Mouse (Mus musculus): ENCODE measurements around the gene Batf. TPM values are rescaled to one million over a fixed set of nuclear protein-coding genes. Genes with fewer than 3 reads are reported as not detected.

Batf gene
- polyA plus RNA-seq (2012; rRNA removed): 1.0 and 3.0 TPM in 2 replicates

DNA sequence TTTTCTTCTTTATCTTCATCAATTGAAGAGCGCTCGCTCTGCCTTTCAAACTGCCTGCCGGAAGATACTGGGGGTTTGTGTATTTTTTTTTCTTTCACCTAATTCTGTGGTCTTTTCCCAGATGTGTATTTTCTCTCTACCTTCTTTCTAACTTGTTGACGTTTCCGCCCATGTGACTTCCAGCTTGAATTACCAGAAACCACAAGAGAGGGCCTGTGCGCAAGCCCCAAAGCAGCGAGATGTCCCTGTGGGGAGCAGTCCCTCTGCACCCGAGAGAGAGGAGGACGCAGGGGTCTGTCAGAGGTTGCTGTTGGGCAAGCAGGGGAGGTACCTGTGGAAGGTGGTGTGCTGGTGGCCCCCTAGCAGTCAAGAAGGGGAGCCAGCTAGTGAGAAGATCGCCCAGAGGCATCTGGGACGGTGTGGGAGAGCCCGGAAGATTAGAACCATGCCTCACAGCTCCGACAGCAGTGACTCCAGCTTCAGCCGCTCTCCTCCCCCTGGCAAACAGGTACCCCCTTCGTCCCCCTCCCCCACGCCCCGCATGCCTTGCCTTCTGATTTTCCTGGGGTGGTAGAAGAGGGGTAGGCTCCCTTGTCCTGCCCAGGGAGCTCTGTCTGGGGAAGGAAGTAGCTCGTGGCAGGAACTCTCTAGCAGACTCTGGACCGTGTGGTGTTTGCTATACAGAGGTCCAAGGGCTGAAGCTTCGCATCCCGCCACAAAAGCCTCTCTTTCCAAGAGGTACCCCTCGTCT lies at the start of gene Batf:
TSS of gene Batf (plus strand) at position 204 of the 751 bp plus-strand sequence.

DNA sequence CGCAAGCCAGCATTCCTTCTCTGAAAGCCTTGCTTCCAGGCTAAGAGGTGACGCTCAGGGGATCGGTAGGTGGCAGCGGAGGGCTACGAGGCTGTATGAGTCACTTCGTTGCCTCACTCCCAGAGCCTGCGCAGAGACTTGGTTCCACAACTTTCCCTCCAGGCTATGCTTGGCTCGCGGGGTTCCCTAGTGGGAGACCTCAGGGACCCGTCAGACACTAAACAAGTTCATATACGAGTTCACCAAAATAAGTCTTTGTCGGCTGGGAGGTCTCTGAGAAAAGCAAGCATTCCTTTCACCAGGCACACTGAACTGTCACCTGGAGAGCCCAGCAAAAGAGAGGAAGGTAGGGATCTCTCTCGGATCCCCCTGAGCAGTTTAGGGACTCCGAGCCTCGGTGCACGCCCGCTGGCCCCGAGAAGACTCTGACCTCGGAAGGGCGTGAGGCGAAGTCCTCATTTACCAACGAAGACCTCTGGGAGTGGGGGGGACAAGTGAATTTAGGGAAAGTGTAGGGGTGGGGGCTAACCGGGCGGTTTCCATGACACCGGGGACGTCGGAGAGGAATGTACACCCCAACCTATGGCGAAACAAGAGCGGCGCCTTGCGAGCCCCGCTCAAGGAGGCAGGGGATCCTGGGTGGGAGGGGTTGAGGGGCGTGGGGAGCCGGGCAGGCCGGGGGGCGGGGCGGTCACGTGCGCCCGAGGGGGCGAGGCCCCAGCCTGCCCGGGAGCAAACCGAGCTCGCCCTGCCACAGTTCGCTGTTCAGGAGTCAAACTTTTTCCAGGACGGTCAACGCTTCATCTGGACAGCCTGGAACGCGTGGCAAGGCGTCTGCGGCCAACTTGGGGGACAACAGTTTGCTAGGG lies 59.6 kb downstream of the Batf start, which contains the start of gene Flvcr2:
TSS of gene Flvcr2 (plus strand) at position 713 of the 869 bp plus-strand sequence.

Other genes starting within 250 kb of the Batf start
- gene Fos, start 212.8 kb upstream of the Batf start, polyA plus RNA-seq (2012; rRNA removed): 53.9 and 68.9 TPM in 2 replicates
- 3.8 and 7.5 TPM in 2 replicates for gene Jdp2, start 87.6 kb upstream of the Batf start, polyA plus RNA-seq (2012; rRNA removed)
- 0.84 and 1.1 TPM in 2 replicates for gene Flvcr2, start 59.9 kb downstream of the Batf start, polyA plus RNA-seq (2012; rRNA removed)
- gene Erg28, start 137.9 kb downstream of the Batf start, polyA plus RNA-seq (2012; rRNA removed): 15.1 and 15.2 TPM in 2 replicates
- gene Ttll5, start 138.0 kb downstream of the Batf start, polyA plus RNA-seq (2012; rRNA removed): 4.3 and 4.7 TPM in 2 replicates

Measured in stomach, adult 2 months (tissue).